Mouse (Mus musculus) frontal cortex, adult (tissue): ENCODE data around the gene Krt19.

Experiments used
- ATAC-seq: cut with Nextera tagmentation; 2 replicates; pipeline ENCODE4 v1.9.2; 2017; ENCODE audit warnings: mild to moderate bottlenecking, moderate library complexity, mixed read lengths; ENCODE audit not compliant: low TSS enrichment

The Krt19 gene

DNA sequence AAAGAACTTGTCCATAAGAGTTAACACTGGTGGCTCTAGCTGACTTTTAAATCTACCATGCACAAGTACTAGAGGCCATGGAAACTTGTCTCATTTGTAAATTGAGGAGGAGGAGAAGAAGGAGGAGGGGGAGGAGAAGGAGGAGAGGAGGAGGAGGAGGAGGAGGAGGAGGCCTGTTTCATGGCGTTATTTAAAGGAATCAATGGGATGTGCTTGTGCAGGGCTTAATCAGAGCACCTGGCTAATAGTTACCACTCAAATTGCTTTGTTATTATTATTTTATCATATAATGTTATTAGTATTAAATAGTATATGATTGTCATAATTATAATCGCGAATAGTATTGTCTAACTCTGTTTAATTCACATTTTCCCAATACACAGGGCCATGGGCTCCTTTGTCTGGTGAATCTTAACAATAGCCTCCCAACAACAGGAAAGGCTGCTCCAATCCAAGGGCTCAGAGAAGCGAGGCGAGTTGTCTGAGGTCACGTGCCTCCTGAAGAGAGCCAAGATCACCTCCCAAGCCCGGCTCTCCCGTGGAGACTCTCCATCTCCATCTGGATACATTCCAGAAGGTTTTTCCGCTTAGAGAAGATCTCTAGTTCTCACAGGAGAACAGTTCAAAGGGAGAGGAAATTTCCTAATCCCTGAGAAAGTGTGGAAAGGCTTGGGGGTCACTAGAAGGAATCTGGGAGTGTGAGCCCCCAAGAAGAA lies at the start of gene Krt19:
Gene Krt19 (minus strand): TSS at position 51 of the 716 bp plus-strand sequence.
- ATAC-seq = no peak

DNA sequence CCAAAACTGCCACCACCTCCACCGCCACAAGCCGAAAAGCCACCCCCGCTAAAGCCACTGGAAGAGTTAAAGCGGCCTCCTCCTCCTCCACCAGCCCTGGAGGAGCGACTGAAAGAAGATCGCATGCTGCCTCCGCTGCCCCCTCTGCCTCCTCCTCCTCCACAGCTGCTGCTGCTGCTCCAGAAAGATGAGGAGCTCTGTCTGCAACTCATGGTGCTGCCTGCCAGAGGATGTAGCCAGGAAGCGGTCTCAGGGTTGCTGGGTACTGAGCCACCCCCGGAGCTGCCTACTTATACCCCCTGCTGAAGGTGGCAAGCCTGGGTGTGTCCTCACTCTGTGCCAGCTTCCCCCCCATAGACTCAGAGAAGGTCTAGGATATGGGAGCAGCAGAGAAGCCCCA lies 44.5 kb upstream of the Krt19 start, which contains the start of gene Krt9:
Gene Krt9 (minus strand): TSS at position 255 of the 400 bp plus-strand sequence.
- ATAC-seq = peak; percentile 92

- peak; percentile 51 for ATAC-seq
Observed at GRCm38 (mm10) chr11:100191820-100192219, 43.4 kb upstream of the Krt19 start.

- no peak for ATAC-seq
Observed at GRCm38 (mm10) chr11:100186736-100187135, 38.3 kb upstream of the Krt19 start.

DNA sequence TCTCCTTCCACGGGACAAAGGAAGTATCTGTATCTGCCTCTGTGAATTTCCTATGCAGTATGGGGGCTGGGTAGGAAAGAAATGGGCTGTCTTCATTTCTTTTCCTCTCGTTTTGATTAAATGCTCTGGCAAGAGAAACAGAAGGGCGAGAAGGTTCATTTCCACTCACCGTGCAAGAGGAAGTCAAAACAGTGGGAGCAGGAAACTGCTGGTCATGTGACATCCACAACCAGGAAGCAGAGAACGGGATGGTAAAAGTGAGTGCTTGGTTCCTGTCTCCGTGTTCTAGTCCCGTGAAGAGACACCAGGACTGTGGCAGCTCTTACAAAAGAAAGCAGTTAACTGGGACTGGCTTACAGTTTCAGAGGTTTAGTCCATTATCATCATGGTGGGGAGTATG lies 33.3 kb upstream of the Krt19 start:
- no peak for ATAC-seq

GRCm38 (mm10) chr11:100179260-100179659 lies 30.8 kb upstream of the Krt19 start:
- ATAC-seq = peak; percentile 65; the same call in 1 of the 2 replicates

GRCm38 (mm10) chr11:100178307-100178706 lies 29.8 kb upstream of the Krt19 start:
- no peak for ATAC-seq

GRCm38 (mm10) chr11:100176791-100177190 lies 28.3 kb upstream of the Krt19 start:
- ATAC-seq = no peak

DNA sequence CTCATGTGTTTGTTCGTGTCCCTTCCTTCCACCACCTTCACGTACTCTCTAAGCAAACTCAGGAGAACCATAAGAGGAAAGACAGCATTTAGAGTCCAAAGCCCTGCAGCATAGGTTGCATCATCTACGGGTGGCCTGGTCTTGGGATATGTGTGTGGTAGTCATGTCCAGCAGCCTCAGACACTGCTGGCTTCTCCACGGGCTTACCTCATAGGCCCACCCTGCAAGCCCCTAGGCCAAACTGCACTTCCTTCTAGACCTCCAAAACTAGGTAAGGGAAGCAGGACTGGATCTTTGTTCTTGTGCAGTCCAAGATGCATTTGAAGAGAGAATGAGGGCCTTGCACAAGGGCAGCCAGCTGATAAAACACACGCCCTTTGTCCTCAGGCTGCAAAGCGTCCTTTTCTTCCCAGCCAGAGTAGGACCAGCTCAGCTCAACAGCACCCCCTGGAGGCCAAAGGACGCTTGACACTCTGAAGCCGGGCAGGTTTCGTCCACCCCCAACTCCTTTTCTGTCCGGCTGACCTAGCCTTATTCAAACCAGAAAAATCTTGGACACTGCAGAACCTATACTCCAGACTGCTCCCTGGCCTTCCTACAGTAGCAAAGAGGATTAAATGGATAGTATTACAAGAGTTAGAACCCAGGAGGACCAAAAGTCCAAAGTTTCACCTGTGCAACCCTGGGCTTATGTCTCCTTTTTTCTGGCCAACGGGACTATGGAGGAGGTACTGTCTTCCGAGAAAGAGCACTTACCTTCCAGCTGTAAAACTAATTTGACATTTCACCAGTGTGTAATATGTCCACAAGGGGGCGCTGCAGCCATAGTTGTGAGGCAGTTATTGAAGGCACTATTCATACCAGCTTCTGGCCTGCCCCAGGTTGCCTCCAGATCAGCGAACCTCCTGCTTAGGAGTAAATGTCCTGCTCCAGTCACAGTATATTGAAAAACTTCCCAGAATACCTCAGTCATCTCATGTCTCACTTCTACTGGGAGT lies 20.6 kb upstream of the Krt19 start:
- peak; percentile 65; the same call in 1 of the 2 replicates for ATAC-seq

DNA sequence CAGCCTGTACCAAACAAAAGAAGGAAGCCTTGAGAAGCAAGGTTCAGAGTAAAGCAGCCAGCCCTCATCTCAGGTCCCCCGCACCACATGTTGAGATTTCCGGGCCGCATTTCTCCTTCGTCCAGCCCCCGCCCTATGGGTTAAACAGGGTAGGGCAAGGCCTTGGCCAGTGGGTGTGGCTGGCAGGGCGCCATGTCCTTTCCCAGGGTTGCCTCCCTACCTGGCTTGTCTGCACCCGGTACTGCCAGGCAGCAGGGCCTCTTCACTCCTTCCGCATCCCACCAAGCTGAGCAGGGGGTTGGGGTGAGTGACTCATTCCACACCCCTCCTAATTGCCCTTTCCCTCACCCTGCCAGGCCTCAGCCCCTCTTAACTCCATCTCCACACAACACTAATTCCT lies 19.6 kb upstream of the Krt19 start:
- ATAC-seq = no peak

GRCm38 (mm10) chr11:100164392-100164791 lies 15.9 kb upstream of the Krt19 start:
- no peak for ATAC-seq

- ATAC-seq = no peak
Observed at GRCm38 (mm10) chr11:100157908-100158477, 9.5 kb upstream of the Krt19 start.

GRCm38 (mm10) chr11:100157331-100157730 lies 8.9 kb upstream of the Krt19 start:
- no peak for ATAC-seq

GRCm38 (mm10) chr11:100155497-100156255 lies 7.2 kb upstream of the Krt19 start:
- no peak for ATAC-seq

- ATAC-seq = no peak
Observed at GRCm38 (mm10) chr11:100147566-100148353, 705 bp downstream of the Krt19 start.

GRCm38 (mm10) chr11:100145858-100146560 lies 2.5 kb downstream of the Krt19 start:
- ATAC-seq = no peak

- no peak for ATAC-seq
Observed at GRCm38 (mm10) chr11:100145104-100145503, 3.4 kb downstream of the Krt19 start.

DNA sequence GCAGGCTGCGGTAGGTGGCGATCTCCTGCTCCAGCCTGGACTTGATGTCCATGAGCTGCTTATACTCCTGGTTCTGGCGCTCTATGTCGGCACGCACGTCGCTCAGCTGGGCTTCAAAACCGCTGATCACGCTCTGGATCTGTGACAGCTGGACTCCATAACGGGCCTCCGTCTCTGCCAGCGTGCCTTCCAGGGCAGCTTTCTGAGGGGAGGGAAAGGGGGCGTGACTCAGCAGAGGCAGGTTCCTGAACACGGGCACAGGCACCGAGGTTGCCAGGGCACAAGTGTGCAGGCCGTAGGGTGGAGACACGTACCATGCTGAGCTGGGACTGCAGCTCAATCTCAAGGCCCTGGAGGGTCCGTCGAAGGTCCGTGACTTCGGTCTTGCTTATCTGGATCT lies 7.5 kb downstream of the Krt19 start:
- no peak for ATAC-seq

DNA sequence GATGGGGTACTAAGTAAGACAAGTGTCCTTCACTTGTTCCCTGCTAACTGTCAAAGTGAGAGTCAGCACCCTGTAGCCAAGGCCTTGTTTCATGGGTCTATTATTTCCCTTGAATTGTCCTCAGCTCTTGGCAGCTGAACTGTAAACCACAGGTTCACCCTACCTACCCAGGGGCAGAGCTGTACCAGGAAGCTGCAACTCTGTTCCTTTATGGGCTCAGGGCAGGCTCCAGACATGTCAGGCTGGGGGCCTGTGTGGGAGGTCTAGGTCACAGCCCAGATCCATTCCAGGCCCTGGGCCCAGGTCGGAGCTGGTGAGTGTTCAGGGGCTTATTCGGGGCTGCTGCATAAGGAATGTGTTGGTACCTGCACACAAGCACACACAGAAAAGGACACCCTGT lies 9.1 kb downstream of the Krt19 start:
- no peak for ATAC-seq

GRCm38 (mm10) chr11:100138809-100139208 lies 9.7 kb downstream of the Krt19 start:
- no peak for ATAC-seq
